Mouse (Mus musculus) spleen, adult 2 months (tissue): ENCODE results near the gene Hapln1. TPM values are rescaled to one million over a fixed set of nuclear protein-coding genes. Genes with fewer than 3 reads are reported as not detected.

ENCODE experiments used
- DNase-seq, 2 experiments: peaks; one replicate each; pipeline versions ENCODE4 v3.0.0 to v3.0.0-alpha.2; 2012 to 2021; ENCODE audit warnings: low spot score in 2 of 2, low read depth in 1 of 2
- H3K27ac ChIP-seq: fragments of 200-500 bp; 2 replicates; pipeline ENCODE4 v1.5.1; 2012; ENCODE audit warnings: low read length, inconsistent platforms; ENCODE audit not compliant: insufficient read depth
- H3K27me3 ChIP-seq: fragments of 200-500 bp; 2 replicates; pipeline ENCODE4 v1.6.1; 2012; ENCODE audit warnings: mild to moderate bottlenecking, moderate library complexity, low read length, inconsistent platforms; ENCODE audit not compliant: control insufficient read depth, insufficient read depth
- H3K36me3 ChIP-seq: fragments of 200-500 bp; 2 replicates; pipeline ENCODE4 v1.6.1; 2012; ENCODE audit warnings: mild to moderate bottlenecking, low read length, inconsistent platforms; ENCODE audit not compliant: control insufficient read depth, insufficient read depth
- H3K4me1 ChIP-seq: fragments of 200-500 bp; 2 replicates; pipeline ENCODE4 v1.6.1; 2011; ENCODE audit warnings: inconsistent platforms; ENCODE audit not compliant: control insufficient read depth, insufficient read depth, insufficient read length
- H3K4me3 ChIP-seq: fragments of 200-500 bp; 2 replicates; pipeline ENCODE4 v1.5.1; 2011; ENCODE audit warnings: mild to moderate bottlenecking, inconsistent platforms; ENCODE audit not compliant: insufficient read depth, insufficient read length; ENCODE audit errors: extremely low read depth
- CTCF ChIP-seq: fragments of 200-500 bp; IDR thresholded peaks from 2 replicates; pipeline ENCODE4 v1.5.1; 2011; ENCODE audit warnings: mild to moderate bottlenecking, inconsistent platforms; ENCODE audit not compliant: insufficient read depth, insufficient read length, insufficient replicate concordance; ENCODE audit errors: extremely low read depth
- POLR2A ChIP-seq: fragments of 200-500 bp; IDR thresholded peaks from 2 replicates; pipeline ENCODE4 v1.6.1; 2011; ENCODE audit warnings: low read depth, low read length, inconsistent platforms
- WGBS: fragments of 180-500 bp; shearing (Covaris S2); methylation state at CpG from one replicate; pipeline ENCODE4 v1.1.7; 2018; 5-methylcytosine and 5-hydroxymethylcytosine counted together
- polyA plus RNA-seq: library from polyadenylated mRNA; depleted of rRNA; stranded (reverse); fragments of >200 nt; gene quantifications from 2 replicates; pipeline ENCODE4 v1.2.3, GENCODE M21; 2012

Hapln1 gene
- polyA plus RNA-seq, 1 experiment, result not detected

- Histone ChIP-seq H3K27ac (no peak overlapping the region), H3K4me1 (no peaks in the 10 kb centered on the region), H3K36me3 (no peaks in the 10 kb centered on the region), H3K27me3 (no peaks in the 10 kb centered on the region), H3K4me3 (no peak overlapping the region)
- TF ChIP-seq CTCF (no peak), POLR2A (no peak)
- WGBS, result 86% methylated on average over 4 of the region's 4 CpGs
- DNase-seq, result no peak
These were observed 55.5 kb downstream of the Hapln1 start for GRCm38 (mm10) chr13:89595105-89595504.

GRCm38 (mm10) chr13:89597354-89597753 is 57.8 kb downstream of the Hapln1 start:
- H3K4me3 ChIP-seq, result no peak overlapping the region
- TF ChIP-seq POLR2A, result no peak
- H3K36me3 ChIP-seq, result no peaks in the 10 kb centered on the region
- no peaks in the 10 kb centered on the region for H3K4me1 ChIP-seq
- H3K27ac ChIP-seq, result no peak overlapping the region
- DNase-seq, result no peak
- H3K27me3 ChIP-seq, result no peaks in the 10 kb centered on the region

GRCm38 (mm10) chr13:89600466-89600865 is 60.9 kb downstream of the Hapln1 start:
- 19% methylated on average over 7 of the region's 7 CpGs for WGBS

GRCm38 (mm10) chr13:89603336-89603735 is 63.7 kb downstream of the Hapln1 start:
- Histone ChIP-seq H3K27ac (no peak overlapping the region), H3K4me3 (no peak overlapping the region), H3K27me3 (no peaks in the 10 kb centered on the region), H3K4me1 (no peaks in the 10 kb centered on the region), H3K36me3 (no peaks in the 10 kb centered on the region)
- WGBS, result 86% methylated on average over 3 of the region's 3 CpGs
- TF ChIP-seq CTCF, result no peak
- TF ChIP-seq POLR2A, result no peak
- DNase-seq, result no peak

More at GRCm38 (mm10) chr13:89600466-89600865, 60.9 kb downstream of the Hapln1 start:
- Histone ChIP-seq H3K4me3 (no peak overlapping the region), H3K27me3 (no peaks in the 10 kb centered on the region), H3K36me3 (no peaks in the 10 kb centered on the region), H3K27ac (no peak overlapping the region), H3K4me1 (no peaks in the 10 kb centered on the region)
- TF ChIP-seq POLR2A (no peak), CTCF (no peak)
- DNase-seq, result no peak

- Histone ChIP-seq H3K27ac (no peak overlapping the region), H3K4me1 (no peaks in the 10 kb centered on the region), H3K36me3 (no peaks in the 10 kb centered on the region), H3K4me3 (no peak overlapping the region), H3K27me3 (no peaks in the 10 kb centered on the region)
- 87% methylated on average over 3 of the region's 3 CpGs for WGBS
- DNase-seq, result no peak
- TF ChIP-seq CTCF, result no peak
- TF ChIP-seq POLR2A, result no peak
These were observed 67.8 kb downstream of the Hapln1 start for GRCm38 (mm10) chr13:89607399-89607798.

GRCm38 (mm10) chr13:89619064-89619463 is 79.5 kb downstream of the Hapln1 start:
- Histone ChIP-seq H3K4me1 (no peaks in the 10 kb centered on the region), H3K36me3 (no peaks in the 10 kb centered on the region), H3K27me3 (no peaks in the 10 kb centered on the region), H3K27ac (no peak overlapping the region), H3K4me3 (no peak overlapping the region)
- DNase-seq, result no peak
- TF ChIP-seq POLR2A (no peak), CTCF (no peak)
- 85% methylated on average over 3 of the region's 3 CpGs for WGBS

- DNase-seq, result peak in 1 of 2 experiments; percentile 1
- Histone ChIP-seq H3K36me3 (no peaks in the 10 kb centered on the region), H3K27ac (no peak overlapping the region), H3K4me1 (no peaks in the 10 kb centered on the region), H3K27me3 (no peaks in the 10 kb centered on the region), H3K4me3 (no peak overlapping the region)
- WGBS, result 32% methylated on average over 4 of the region's 4 CpGs
- no peak for TF ChIP-seq POLR2A
- TF ChIP-seq CTCF, result no peak
These were observed 94.6 kb downstream of the Hapln1 start for GRCm38 (mm10) chr13:89634137-89634683.

- Histone ChIP-seq H3K27ac (no peak overlapping the region), H3K4me1 (no peaks in the 10 kb centered on the region), H3K4me3 (no peak overlapping the region), H3K36me3 (no peaks in the 10 kb centered on the region), H3K27me3 (no peaks in the 10 kb centered on the region)
- WGBS, result 81% methylated on average over 3 of the region's 3 CpGs
- no peak for DNase-seq
- TF ChIP-seq POLR2A (no peak), CTCF (no peak)
These were observed 97.4 kb downstream of the Hapln1 start for GRCm38 (mm10) chr13:89637012-89637411.
